Mouse (Mus musculus) skeletal muscle tissue, postnatal 0 days (tissue): ENCODE measurements around the gene Prkag3. TPM values are rescaled to one million over a fixed set of nuclear protein-coding genes. Genes with fewer than 3 reads are reported as not detected.

ENCODE experiments used
- polyA plus RNA-seq: library from polyadenylated mRNA; unstranded; fragments of >200 nt; fragmentation: Nextera tagmentation; extraction: Ambion mirVana; gene quantifications from 2 replicates; pipeline ENCODE4 v1.2.1, GENCODE M21; 2015

Gene Prkag3
- 17.7 and 18.8 TPM in 2 replicates for polyA plus RNA-seq

GRCm38 (mm10) chr1:74748643-74749271 is at the start of gene Prkag3:
Prkag3 (minus strand) TSS chr1:74749221.

DNA sequence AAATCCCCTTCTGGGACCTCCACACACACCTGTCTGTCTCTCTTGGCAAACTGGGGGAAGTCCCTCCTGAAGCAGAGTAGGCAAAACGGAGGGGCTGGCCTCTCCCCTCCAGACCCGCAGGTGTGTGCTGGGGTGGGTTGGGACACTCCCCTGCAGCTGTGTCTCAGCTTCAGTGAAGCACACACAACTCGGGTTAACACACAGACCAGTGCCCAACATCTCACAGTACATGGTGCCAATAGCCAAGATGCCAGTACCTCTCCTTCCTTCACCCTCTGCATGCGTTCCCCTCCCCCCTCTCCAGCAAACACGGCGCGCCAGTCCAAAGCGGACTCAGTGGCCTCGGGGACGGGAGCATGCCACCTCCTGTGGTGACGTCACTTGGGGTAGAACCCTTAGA is 42.2 kb upstream of the Prkag3 start, which contains the start of gene Wnt10a:
Gene Wnt10a (plus strand): TSS at position 268 of the 400 bp plus-strand sequence.

GRCm38 (mm10) chr1:74771845-74771930 is 22.7 kb upstream of the Prkag3 start, which contains the start of gene Wnt6:
Wnt6 (plus strand) TSS chr1:74771892.

DNA sequence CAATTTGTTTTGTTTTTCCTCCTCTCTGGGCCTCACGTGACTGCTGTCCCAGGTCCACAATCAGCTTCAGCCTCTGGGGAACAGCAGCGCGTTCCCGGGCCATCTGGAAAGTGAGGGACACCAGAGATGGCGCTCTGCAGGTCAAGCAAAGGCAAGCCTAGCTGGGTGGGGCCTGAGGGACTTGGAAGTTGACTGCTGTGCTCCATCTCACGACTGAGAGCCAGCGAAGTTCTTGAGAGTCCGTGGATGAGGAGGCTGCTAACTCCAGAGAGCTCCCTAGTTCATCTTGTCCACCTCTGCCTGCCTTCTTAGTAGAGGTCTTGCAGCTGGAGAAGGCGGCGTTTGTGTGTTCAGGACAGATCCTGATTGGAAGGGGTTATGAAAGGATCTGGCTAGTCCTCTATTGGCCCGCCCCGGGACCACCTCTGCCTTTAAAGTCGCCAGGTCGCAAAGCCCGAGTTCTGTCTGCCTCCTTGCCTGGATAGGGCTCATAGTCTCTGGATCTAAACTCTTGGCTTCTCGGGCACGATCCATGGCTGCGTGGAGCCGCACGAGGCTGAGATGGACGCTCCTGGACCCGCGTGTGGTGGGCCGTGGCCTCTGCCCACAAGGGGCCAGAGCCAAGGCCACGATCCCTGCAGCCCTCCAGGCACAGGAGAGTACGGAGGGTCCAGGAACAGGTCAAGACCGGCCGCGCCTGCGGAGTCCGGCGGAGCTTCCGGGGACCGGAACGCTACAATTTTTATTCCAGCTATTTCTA is 35.7 kb downstream of the Prkag3 start, which contains the start of gene Cyp27a1:
Gene Cyp27a1 (plus strand): TSS at position 476 of the 760 bp plus-strand sequence.

Other genes starting within 250 kb of the Prkag3 start
- gene Cnot9, start 243.2 kb downstream of the Prkag3 start, polyA plus RNA-seq: 25.0 and 28.0 TPM in 2 replicates
- gene Plcd4, start 206.3 kb downstream of the Prkag3 start, polyA plus RNA-seq: 21.4 and 22.1 TPM in 2 replicates
- 8.8 and 10.1 TPM in 2 replicates for gene Usp37, start 204.9 kb downstream of the Prkag3 start, polyA plus RNA-seq
- 3.0 and 3.2 TPM in 2 replicates for gene Zfp142, start 161.0 kb downstream of the Prkag3 start, polyA plus RNA-seq
- gene Bcs1l, start 160.9 kb downstream of the Prkag3 start, polyA plus RNA-seq: 12.1 and 12.8 TPM in 2 replicates
- 18.9 and 22.0 TPM in 2 replicates for gene Rnf25, start 147.8 kb downstream of the Prkag3 start, polyA plus RNA-seq
- gene Stk36, start 147.8 kb downstream of the Prkag3 start, polyA plus RNA-seq: 1.6 and 1.7 TPM in 2 replicates
- 2.2 and 2.9 TPM in 2 replicates for gene Ttll4, start 87.5 kb downstream of the Prkag3 start, polyA plus RNA-seq
- 13.5 and 16.0 TPM in 2 replicates for gene Cyp27a1, start 35.6 kb downstream of the Prkag3 start, polyA plus RNA-seq
- gene Wnt6, start 22.7 kb upstream of the Prkag3 start, polyA plus RNA-seq: 1.1 and 2.8 TPM in 2 replicates
- 0.09 and 0.33 TPM in 2 replicates for gene Wnt10a, start 42.3 kb upstream of the Prkag3 start, polyA plus RNA-seq
- gene Cdk5r2, start 105.7 kb upstream of the Prkag3 start, polyA plus RNA-seq: not detected in 2 replicates
- gene Fev, start 136.2 kb upstream of the Prkag3 start, polyA plus RNA-seq: not detected in 2 replicates
- gene Cryba2, start 143.9 kb upstream of the Prkag3 start, polyA plus RNA-seq: not detected in 2 replicates
- gene Cfap65, start 186.4 kb upstream of the Prkag3 start, polyA plus RNA-seq: not detected in 2 replicates
- 0.32 TPM in 1 of 2 replicates, not detected in the other for gene Ihh, start 202.5 kb upstream of the Prkag3 start, polyA plus RNA-seq